Mouse (Mus musculus) cerebellum, adult (tissue): Measurements from ENCODE around the gene 6430571L13Rik.

Experiments
- ATAC-seq: cut with Nextera tagmentation; 2 replicates; pipeline ENCODE4 v1.9.2; 2017; ENCODE audit warnings: mild to moderate bottlenecking, moderate library complexity, mixed read lengths; ENCODE audit not compliant: insufficient number of reproducible peaks, low FRiP score, low TSS enrichment

6430571L13Rik gene

DNA sequence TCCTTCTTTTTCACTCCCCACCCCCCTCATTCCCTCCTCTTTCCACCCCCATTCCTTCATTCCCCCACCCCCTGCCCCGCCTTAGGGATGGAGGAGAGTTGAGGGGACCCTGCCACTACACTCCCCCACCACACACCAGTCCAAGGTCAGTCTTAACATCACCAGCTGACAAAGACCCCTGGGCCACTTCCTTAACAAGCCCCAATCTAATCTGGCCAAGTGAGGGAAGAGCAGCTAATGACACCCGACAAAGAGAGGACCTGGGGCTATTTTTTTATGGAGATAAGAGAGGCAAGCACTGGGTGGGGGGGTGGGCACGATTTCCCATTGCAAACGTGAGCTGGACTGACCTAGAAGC lies 29.7 kb downstream of the 6430571L13Rik start:
- ATAC-seq, result no peak

GRCm38 (mm10) chr9:107372441-107372840 lies 32.0 kb downstream of the 6430571L13Rik start:
- no peak for ATAC-seq

DNA sequence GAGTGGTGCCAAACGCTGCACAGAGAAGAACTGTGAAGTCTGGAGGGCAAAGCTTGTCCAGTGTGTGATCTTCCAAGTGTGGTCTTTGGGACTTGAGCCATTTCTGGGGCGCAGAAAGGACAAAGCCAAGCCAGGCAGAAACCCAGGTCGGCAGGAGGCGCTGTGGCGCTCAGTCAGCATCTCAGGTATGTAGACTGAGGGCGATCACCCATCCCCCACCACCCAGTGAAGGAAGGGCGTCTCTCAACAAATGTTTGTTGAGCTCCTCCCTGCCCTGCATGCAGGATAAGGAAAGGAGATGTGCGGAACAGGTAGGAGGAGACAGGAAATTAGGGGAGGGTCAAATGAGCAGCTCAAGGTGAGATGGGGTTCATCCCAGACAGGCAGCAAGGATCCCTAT lies 34.2 kb downstream of the 6430571L13Rik start:
- ATAC-seq, result no peak

DNA sequence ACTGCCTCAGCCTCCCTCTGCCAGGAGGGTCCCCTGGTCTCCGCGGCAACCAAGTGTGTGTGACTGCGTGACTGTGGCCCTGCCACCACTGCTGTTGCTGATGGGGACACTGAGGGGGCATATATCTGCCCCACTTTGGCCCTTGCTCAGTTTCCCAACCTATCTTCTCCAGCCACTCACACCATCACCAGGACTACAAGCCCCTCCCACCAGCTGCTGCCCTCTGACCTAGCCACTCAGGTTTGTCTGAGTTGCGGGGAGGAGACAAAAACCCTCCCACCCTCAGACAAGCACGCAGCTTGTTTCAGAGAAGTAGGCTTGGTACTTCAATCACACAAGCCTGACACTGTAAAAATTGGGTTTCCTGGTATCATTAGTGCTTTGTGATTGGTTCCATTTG lies 35.0 kb downstream of the 6430571L13Rik start:
- no peak for ATAC-seq

DNA sequence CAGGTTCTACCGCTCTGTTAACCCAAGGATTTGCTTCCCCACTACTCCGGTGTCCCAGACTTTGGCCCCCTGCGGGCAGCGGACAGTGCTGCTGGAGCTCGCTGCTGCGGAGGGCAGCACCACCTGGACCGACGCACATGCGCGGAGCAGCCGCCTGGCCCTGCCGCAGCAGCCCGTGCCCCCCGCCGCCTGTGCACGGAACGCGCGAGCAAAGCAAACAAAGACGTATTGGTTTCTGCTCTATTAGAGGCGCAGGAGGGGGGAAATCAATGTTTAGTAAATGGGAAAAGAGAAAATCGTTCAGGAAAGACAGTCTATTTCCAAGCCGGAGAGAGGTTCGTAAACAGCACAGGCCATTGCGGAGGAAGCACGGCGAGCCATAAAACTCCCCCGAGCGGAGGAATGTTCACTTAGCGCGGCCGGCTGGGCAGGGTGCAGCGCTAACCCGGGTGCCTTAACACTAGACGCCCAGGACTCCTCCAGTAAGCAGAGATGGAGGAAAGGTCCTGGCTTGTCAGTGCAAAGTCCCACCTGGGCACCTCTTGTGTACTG lies 37.6 kb downstream of the 6430571L13Rik start:
- 0 out of 2 replicates have a peak, but pooled peaks have one; percentile 36 for ATAC-seq

DNA sequence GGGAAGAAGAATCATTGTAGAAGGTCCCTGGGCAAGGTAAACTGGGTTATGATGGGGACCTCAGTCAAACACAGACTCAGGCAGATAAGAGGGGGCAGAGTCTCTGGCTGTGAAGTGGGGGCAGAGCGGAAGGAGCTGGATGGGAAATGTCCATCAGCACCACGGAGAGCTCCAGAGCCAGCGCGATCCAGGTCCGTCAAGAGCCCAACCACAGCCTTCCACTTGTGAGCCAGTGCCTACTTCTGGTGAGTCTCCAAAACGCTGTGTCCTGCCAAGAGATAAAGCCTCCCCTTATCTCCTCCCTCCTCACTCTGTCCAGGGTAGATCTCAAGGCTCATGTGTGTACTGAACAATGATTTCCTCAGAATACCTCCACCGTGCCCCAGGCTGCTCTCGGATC lies 41.3 kb downstream of the 6430571L13Rik start:
- ATAC-seq, result no peak

GRCm38 (mm10) chr9:107384396-107384795 lies 44.0 kb downstream of the 6430571L13Rik start:
- no peak; the same call in 1 of the 2 replicates for ATAC-seq

DNA sequence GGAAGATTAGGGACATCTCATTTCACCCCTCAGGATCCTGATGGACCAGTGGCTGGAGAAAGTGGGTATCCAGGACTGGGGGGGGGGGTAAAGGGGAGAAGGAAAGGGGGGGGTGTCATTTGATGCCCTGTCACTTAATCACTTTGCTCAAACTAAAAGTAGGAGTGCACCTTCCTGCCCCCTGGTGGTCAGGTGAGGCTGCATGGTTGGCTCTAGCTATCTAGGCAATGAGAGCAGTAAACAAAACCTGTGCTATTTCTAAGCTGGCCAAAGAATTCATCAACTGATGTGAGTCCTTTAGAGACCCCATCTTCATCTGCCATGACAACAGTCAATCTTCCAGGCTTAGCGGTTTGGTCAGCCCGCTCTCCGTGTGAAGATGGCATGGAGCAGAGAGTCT lies 46.3 kb downstream of the 6430571L13Rik start:
- no peak for ATAC-seq

DNA sequence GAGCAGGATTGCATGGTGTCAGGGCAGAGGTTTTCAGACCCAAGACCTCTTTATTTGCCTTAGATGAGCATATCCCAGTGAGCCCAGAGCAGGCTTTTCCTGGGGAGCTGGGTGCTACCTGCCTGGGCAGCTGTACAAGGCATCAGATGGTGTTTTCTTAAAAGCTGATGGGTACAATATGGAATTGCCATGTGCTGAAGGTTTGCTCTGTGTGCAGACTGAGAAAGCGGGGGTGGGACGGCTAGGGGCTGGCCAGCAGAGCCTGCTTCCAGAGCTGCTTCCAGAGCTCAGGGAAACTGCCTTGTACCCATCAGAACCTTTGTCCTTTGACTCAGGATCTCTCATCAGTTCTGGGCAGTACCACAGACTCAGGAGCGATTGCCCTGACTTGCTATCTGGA lies 47.3 kb downstream of the 6430571L13Rik start:
- no peak for ATAC-seq

GRCm38 (mm10) chr9:107388263-107388662 lies 47.9 kb downstream of the 6430571L13Rik start:
- ATAC-seq, result no peak

GRCm38 (mm10) chr9:107396397-107396796 lies 56.0 kb downstream of the 6430571L13Rik start:
- ATAC-seq, result no peak

DNA sequence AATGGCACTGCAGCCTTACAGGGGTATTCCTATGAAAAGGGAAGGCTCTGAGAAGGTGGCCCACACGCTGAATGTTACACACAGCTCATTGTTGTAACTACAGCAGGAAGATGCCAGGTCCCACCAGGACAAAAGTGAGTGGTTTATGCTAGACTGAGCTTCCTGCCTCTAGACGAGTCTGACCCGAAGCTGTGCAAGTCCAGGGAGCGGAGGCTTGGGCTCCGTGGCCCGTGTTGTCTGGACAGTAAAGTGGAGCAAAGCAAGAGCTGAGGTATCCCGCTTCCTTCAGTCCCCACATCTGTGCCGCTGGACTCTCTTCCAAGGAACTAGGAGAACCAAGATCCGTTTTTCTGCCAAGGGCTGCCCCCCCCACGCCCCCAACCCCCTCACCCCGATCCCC lies 58.6 kb downstream of the 6430571L13Rik start:
- ATAC-seq, result no peak

- ATAC-seq, result peak; percentile 61
Measured at GRCm38 (mm10) chr9:107399491-107399971, 59.1 kb downstream of the 6430571L13Rik start, which contains the start of gene Cacna2d2. Gene Cacna2d2 (plus strand): TSS chr9:107399612.

- ATAC-seq, result no peak
Measured at GRCm38 (mm10) chr9:107400060-107400511, 59.7 kb downstream of the 6430571L13Rik start.

DNA sequence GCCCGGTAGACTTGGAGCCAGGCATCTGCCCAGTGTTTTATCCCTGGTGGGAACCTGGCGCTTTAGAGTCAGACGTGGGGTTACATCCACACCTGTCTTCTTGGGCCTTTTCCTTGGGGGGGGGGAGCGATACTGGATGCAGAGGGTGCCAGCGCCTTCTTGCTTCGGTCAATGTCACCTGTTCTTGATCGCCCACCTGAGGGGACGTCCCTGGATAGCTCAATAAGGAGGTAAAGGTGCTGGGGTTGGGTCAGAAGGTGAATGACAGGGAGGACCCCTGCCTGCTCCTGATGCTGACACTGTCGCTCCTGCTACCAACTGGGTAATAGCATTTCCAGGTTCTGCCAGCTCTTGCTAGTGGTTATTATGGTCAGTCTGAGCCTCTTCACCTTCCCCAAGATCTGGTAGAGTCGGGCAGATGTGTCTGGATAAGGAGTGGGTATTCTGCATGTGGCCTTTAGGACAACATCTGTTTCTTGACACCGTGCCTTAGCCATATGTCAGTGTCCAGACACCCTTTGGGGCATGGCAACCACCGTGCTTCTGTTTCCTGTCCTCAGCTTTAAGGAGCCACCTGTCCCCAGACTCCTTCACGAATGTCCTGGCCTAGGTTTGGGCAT lies 60.4 kb downstream of the 6430571L13Rik start:
- no peak for ATAC-seq
